Mouse (Mus musculus) colon, adult 2 months (tissue): ENCODE results near the gene Shisa8. TPM values are rescaled to one million over a fixed set of nuclear protein-coding genes. Genes with fewer than 3 reads are reported as not detected.

Experiments used
- polyA plus RNA-seq: library from polyadenylated mRNA; depleted of rRNA; stranded (reverse); fragments of >200 nt; gene quantifications from 2 replicates; pipeline ENCODE4 v1.2.3, GENCODE M21; 2012; rRNA removed

The Shisa8 gene
- polyA plus RNA-seq = 0.20 and 0.28 TPM in 2 replicates

GRCm38 (mm10) chr15:82212752-82213063 lies at the start of gene Shisa8:
Gene Shisa8, minus strand, starts transcription at chr15:82212815.

GRCm38 (mm10) chr15:82252097-82252496 lies 39.5 kb upstream of the Shisa8 start, which contains the start of gene 1500009C09Rik:
Gene 1500009C09Rik, plus strand, starts transcription at chr15:82252397.

GRCm38 (mm10) chr15:82244115-82244804 lies 31.6 kb upstream of the Shisa8 start, which contains the start of gene Cenpm:
Gene Cenpm, minus strand, starts transcription at chr15:82244748.

GRCm38 (mm10) chr15:82223657-82224601 lies 11.3 kb upstream of the Shisa8 start, which contains the start of gene Tnfrsf13c:
Gene Tnfrsf13c, minus strand, starts transcription at chr15:82224369.

Other genes starting within 250 kb of the Shisa8 start
- gene 1700029P11Rik, start 232.3 kb downstream of the Shisa8 start, polyA plus RNA-seq = not detected in 2 replicates
- gene Xrcc6, start 225.0 kb downstream of the Shisa8 start, polyA plus RNA-seq = 8.4 and 8.8 TPM in 2 replicates
- 21.9 and 26.4 TPM in 2 replicates for gene Desi1, start 179.0 kb downstream of the Shisa8 start, polyA plus RNA-seq
- 28.5 and 37.8 TPM in 2 replicates for gene Snu13, start 165.2 kb downstream of the Shisa8 start, polyA plus RNA-seq
- gene 4930407I10Rik, start 153.7 kb downstream of the Shisa8 start, polyA plus RNA-seq = not detected in 2 replicates
- not detected in 2 replicates for gene Mei1, start 142.8 kb downstream of the Shisa8 start, polyA plus RNA-seq
- 9.7 and 10.2 TPM in 2 replicates for gene Ccdc134, start 84.9 kb downstream of the Shisa8 start, polyA plus RNA-seq
- gene Srebf2, start 65.6 kb downstream of the Shisa8 start, polyA plus RNA-seq = 273 and 329 TPM in 2 replicates
- gene Tnfrsf13c, start 11.6 kb upstream of the Shisa8 start, polyA plus RNA-seq = 2.9 and 7.8 TPM in 2 replicates
- 18.0 and 25.1 TPM in 2 replicates for gene Cenpm, start 31.9 kb upstream of the Shisa8 start, polyA plus RNA-seq
- gene 1500009C09Rik, start 39.6 kb upstream of the Shisa8 start, polyA plus RNA-seq = 0.09 TPM in 2 replicates
- gene Sept3, start 62.1 kb upstream of the Shisa8 start, polyA plus RNA-seq = 0.57 and 0.87 TPM in 2 replicates
- 0.13 and 0.66 TPM in 2 replicates for gene Wbp2nl, start 86.1 kb upstream of the Shisa8 start, polyA plus RNA-seq
- 385 and 410 TPM in 2 replicates for gene Naga, start 126.1 kb upstream of the Shisa8 start, polyA plus RNA-seq
- 0.95 and 1.2 TPM in 2 replicates for gene Pheta2, start 126.1 kb upstream of the Shisa8 start, polyA plus RNA-seq
- gene Smdt1, start 126.1 kb upstream of the Shisa8 start, polyA plus RNA-seq = 259 and 323 TPM in 2 replicates
- 457 and 560 TPM in 2 replicates for gene Ndufa6, start 141.5 kb upstream of the Shisa8 start, polyA plus RNA-seq
- gene Cyp2d22, start 167.4 kb upstream of the Shisa8 start, polyA plus RNA-seq = 55.6 and 68.7 TPM in 2 replicates
- 0.09 and 0.22 TPM in 2 replicates for gene Cyp2d11, start 181.2 kb upstream of the Shisa8 start, polyA plus RNA-seq
- 103 and 104 TPM in 2 replicates for gene Cyp2d10, start 194.4 kb upstream of the Shisa8 start, polyA plus RNA-seq
- 48.4 and 53.8 TPM in 2 replicates for gene Cyp2d9, start 220.6 kb upstream of the Shisa8 start, polyA plus RNA-seq